Mouse (Mus musculus): Measurements from ENCODE around the gene Tmcc3.

- TF ChIP-seq CTCF (IDR thresholded peaks at IDR 0.05) = no peak
- TF ChIP-seq EP300 (IDR thresholded peaks at IDR 0.05) = no peak
Observed at GRCm38 (mm10) chr10:94294437-94294836, 17.3 kb upstream of the Tmcc3 start.
